Mouse (Mus musculus) left cerebral cortex, postnatal 36 days (tissue): ENCODE measurements at regions not wholly inside any gene's neighbourhood (a gene's known extent, or its start where the extent isn't known, plus 50 kb on each side); places are given as distances from the start of the nearest gene placed in this dataset.

Experiments used
- DNase-seq, 2 experiments: peaks; one replicate each; pipeline ENCODE4 v3.0.0; 2021 to 2022; ENCODE audit warnings: low spot score in 2 of 2, mixed read lengths in 1 of 2
- intact Hi-C: fragments of 180-260 bp; cut with DNase I; formaldehyde crosslinking; loops from one replicate; pipeline ENCODE4 v1.15.1; 2025

DNA sequence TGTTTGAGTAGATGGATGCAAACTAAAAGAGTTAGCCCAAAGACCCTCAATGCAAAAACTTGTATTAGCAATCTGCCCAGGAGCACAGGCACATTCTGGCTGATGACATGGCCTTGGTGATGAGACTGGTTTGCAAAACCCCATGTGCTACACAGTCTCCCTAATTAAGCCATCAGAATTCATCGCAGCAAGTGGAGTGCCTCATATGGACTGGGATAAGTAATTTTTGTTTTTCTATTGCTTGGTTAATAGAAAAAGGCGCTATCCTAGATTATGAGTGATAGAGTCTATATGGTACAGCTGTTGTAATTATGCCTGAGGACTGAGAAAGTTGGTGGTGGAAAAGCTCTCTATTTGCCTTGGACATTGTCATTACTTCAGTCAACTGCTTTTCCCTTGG is 155.2 kb upstream of the Robo1 start:
- intact Hi-C loops: no loop called here
- DNase-seq: no peak

GRCm38 (mm10) chr16:72157913-72158312 is 150.2 kb upstream of the Robo1 start:
- intact Hi-C loops: no loop called here
- DNase-seq: no peak

DNA sequence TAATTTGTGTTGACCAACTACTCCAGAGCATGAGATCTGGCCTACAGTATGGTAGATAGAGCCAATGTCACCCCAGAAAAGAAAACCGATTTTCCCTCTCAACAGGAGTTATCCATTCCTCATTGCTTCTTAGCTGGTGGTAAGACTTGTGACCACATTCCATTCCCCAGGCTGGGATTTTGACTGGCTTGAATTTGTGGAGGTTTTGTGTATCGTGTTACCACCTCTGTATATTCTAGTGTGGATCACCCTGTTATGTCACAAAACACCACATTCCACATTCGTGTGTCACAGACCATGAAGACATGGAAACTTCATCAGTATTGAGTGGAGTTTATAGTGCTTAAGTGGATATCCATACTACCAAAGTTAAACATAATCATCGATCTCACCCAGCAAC is 148.7 kb upstream of the Robo1 start:
- DNase-seq: no peak
- intact Hi-C loops: no loop called here

DNA sequence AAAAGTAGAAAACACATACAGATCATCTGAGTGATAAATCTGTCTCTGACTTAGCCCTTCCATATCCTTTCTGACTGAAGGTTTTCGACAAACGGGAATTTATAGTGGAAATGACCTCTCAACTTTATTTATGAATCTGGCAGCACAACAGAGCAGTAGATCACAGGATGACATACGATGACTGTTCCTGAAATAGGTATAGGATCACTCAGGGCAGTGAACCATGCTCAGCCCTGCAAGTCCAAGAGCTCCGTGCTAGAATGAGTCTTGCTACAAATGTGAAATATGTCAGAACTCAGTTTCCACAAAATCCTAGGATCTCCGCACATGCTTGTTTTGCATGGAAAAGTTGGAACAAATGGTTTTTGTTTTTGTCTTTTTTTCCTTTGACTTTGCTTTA is 132.4 kb upstream of the Robo1 start:
- intact Hi-C loops: no loop called here
- no peak for DNase-seq

GRCm38 (mm10) chr16:72194320-72194719 is 113.8 kb upstream of the Robo1 start:
- intact Hi-C loops: no loop called here
- DNase-seq: no peak

GRCm38 (mm10) chr16:72215360-72216013 is 92.6 kb upstream of the Robo1 start:
- peak; percentile 38 to 68 for DNase-seq
- intact Hi-C loops: loop anchor here (1.0 to 5.0 kb wide), 2 partner anchors 762 to 968 kb away; no protein-coding TSS in a partner anchor

DNA sequence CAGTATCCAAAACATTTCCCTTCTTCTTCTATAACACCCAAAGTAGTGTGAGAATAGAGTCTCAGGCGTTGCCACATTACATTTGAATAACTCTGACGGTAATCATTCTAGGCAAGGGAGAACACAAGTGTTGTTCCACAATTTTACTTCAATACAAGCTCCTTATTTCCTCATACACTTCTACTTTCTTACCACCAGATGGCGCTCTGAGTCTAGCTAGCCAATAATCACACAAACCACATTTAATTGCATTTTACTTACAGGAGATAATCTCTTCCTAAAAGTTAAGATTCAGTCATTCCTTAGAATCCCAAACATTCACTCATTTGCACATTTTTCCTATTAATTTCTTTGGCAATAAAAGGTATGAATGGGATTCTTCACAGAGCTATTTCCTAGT is 90.1 kb upstream of the Robo1 start:
- intact Hi-C loops: loop anchor here (5.0 kb wide), 1 partner anchor 759 kb away; no protein-coding TSS in a partner anchor
- no peak for DNase-seq

- intact Hi-C loops: loop anchor here (10.0 kb wide), 1 partner anchor 383 kb away; no protein-coding TSS in a partner anchor
Measured at GRCm38 (mm10) chr16:72221912-72222502, 86.1 kb upstream of the Robo1 start.

DNA sequence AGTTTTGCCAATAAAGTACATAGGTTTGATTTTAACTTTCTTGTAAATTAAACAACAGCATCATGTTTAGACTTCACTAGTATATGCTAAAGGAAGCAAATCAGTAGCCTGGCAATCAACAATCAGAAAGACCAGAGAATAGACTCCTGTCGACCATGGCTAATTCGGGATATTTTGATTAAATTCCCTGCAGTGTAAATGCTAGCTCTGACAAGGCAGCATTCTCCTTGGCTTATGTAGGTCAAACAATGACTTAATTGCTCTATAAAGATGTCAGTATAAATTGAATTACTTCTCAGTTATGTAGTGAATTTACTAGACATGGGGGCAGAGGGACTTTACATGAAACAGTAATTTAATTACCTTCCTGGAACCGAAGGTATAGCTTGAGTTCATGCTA is 84.2 kb upstream of the Robo1 start:
- no peak for DNase-seq
- intact Hi-C loops: loop anchor here (10.0 kb wide), 1 partner anchor 381 kb away; no protein-coding TSS in a partner anchor

More at GRCm38 (mm10) chr16:72221912-72222502, 86.1 kb upstream of the Robo1 start:
- peak; percentile 15 to 17 for DNase-seq

- DNase-seq: no peak
- intact Hi-C loops: loop anchor here (10.0 kb wide), 1 partner anchor 379 kb away; no protein-coding TSS in a partner anchor
Measured at GRCm38 (mm10) chr16:72225157-72225880, 82.8 kb upstream of the Robo1 start.

GRCm38 (mm10) chr16:72234366-72234765 is 73.7 kb upstream of the Robo1 start:
- intact Hi-C loops: no loop called here
- DNase-seq: peak in 1 of 2 experiments; percentile 19

DNA sequence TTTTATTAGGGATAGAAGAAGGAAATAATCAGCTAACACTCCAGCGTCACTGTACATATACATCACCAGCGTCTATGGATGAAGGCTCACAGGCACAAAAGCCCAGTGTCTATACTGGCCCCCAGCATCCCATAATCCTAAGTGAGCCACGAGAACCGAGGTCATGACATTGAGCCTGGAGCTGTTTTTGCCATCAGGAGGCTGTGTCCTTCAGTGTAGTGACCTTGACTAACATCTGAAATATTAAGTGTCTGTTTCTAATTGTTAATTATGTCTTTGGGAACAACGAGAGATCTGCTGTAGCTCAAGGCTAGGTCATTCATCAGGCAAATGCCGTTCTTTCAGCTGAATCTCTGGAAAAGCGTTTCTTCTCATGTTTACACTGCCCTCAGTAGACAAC is 68.5 kb upstream of the Robo1 start:
- no peak for DNase-seq
- intact Hi-C loops: no loop called here

GRCm38 (mm10) chr16:72256388-72256787 is 51.7 kb upstream of the Robo1 start:
- DNase-seq: no peak
- intact Hi-C loops: no loop called here
